Mouse (Mus musculus) thymus, postnatal 36 days (tissue): ENCODE measurements at regions not wholly inside any gene's neighbourhood (a gene's known extent, or its start where the extent isn't known, plus 50 kb on each side); places are given as distances from the start of the nearest gene placed in this dataset.

Experiments used
- DNase-seq, 2 experiments: peaks; one replicate each; pipeline ENCODE4 v3.0.0; 2022; ENCODE audit warnings: mixed read lengths in 2 of 2

DNA sequence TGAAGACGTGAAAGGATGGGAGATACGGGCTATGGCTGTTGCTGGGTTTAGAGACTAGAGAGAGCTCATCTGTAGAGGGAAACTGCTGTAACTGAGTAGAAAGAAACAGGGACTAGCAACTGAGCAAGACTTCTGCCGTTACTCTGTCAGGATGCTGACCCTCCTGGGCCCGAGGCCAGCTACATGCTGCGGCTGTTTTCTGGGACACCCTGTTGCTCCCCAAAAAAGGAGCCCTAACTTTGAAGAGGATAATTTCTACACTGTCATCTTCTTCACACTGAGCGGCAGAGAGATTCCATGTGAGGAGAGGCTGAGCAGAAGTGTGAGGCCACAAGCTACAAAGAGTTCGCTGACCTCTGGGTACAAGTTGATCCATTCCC lies 74.2 kb upstream of the Ralgps2 start:
- DNase-seq = no peak

GRCm38 (mm10) chr1:157012950-157013668 lies 73.7 kb upstream of the Ralgps2 start:
- no peak for DNase-seq

- DNase-seq = no peak
Observed at GRCm38 (mm10) chr1:157011226-157011625, 71.8 kb upstream of the Ralgps2 start.

DNA sequence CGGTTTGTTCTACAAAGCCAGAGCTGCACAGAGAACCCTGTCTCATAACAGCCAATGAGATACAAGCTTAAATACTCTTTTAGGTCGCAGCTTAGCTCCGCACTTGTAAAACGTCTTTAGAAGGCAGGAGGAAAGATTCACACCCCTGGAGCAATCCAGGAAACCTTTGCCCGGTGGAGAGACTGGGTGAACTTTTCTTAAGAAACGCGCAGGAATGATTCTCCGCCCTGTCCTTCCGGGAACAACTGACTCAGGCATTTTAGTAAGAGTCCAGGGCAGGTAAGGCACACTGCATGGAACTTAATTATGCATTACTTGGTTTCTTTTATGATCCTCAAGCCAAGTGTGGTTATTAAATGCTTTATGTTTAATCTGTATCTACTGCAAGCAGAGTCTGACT lies 70.0 kb upstream of the Ralgps2 start:
- no peak for DNase-seq

DNA sequence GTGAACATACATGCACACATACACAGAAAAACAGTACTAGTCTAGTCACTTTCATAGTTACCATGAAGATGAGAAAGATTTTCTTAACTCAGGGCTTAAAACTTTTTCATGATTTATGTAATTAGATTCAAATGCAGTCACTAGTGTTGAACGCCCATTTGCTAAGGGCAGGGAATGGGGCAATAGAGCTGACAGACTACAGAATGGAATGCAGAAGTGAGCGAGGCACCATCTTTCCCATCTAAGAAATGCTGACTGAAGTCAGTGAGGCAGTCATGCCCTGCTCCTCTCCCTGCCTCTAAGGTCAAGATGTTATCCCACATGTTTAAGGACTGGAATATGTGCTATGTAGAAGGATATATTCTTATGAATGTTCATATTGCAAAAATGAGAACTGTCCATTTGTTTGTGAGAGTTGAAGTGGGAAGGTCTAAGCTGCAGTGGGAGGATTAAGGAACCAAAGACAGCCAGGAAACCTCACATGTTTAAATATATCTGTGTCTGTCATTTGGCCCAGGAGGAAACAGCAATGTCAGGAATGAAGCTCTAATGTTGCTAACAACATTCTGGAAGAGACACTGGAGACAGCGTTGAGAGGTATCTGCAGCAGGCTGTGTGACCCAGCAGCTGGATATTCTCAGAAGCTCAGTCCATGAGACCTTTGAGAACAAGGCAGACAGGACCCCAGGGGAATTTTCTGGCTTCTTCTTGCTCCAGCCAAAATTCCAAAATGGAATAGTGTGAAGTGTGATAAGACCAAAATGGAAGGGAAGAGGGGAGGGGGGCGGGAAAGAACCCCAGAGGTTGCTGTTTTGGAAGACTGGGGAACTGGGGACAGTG lies 68.7 kb upstream of the Ralgps2 start:
- no peak for DNase-seq

DNA sequence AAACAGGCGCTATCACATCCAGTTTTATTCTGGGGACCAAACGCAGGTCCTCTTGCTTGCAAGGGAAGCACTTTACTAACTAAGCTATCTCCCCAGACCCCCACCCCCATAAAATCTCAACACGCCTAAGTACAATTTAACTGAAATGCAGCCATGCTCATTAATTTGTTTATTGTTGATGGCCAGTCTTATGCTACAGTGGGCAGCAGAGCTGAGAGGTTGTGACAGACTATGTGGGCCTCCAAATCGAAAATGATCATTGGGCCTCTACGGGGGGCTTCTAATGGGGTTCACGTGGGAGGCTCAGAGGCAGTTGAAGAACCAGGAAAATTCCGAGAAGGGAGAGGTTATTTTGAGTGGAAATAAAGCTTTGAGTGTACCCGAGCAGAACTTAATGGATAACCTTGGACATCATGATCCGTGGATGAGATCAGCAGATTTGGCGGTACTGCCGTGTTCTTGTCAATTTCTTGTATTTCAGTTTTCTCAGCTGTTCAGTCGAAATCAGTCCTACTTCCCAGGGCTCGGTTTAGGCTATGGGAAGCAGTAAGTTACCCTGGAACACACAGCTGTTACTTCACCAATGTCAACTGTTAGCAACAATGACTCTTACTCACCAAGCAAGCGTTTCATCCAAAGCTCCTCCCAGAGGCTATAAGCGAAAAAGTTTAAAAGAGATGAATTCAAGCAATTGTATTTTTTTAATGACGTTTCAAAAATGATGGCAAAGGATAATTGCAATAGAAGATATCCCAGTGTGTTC lies 65.1 kb upstream of the Ralgps2 start:
- DNase-seq = no peak

DNA sequence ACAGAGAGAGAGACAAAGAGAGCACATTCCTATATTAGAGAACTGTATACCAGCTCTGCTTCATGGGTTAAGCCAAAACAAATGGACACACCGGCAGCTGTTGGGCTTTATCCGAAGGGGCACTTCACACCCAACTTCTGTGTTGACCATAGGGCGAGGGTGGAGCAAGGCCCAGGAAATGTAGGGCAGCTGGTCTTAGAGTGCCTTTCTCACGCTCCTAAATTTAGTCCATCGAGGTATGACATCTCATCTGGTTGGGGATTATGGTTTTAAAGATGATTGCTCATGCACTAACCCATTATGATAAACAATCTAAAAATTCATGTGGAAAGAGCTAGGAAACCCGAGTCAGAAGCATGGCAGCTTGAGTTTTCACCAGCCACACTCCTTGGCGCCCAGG lies 63.6 kb upstream of the Ralgps2 start:
- DNase-seq = no peak

GRCm38 (mm10) chr1:157002258-157002657 lies 62.8 kb upstream of the Ralgps2 start:
- no peak for DNase-seq

DNA sequence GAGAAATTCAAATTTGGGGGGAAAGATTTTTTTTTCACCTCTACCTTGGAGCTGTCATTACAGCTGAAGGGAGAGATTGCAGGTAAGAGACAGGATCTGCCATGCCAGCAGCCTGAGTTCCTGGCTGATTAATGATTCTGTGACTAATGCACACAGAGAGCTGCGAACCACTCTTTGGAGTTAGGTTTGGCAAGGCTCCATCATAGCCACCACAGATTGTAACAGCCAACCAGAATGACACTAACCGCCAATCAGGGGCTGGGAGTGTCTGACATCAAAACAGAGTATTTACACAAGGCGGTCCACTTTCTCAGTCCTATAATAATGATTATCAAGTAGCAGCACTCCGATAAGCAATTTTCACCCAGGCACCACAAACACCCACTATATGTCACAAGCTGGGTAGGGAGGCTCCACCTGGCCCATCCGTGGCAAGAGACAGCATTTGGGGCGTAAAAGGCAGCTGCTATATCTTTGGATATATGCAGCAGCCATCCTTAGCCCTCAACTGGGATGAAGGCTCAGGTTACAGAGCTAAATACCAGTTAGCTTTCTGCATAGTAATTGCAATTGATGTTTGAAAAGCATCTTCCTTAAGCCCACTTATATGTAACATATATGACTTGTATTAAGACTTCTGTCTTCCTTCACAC lies 61.7 kb upstream of the Ralgps2 start:
- DNase-seq = no peak

DNA sequence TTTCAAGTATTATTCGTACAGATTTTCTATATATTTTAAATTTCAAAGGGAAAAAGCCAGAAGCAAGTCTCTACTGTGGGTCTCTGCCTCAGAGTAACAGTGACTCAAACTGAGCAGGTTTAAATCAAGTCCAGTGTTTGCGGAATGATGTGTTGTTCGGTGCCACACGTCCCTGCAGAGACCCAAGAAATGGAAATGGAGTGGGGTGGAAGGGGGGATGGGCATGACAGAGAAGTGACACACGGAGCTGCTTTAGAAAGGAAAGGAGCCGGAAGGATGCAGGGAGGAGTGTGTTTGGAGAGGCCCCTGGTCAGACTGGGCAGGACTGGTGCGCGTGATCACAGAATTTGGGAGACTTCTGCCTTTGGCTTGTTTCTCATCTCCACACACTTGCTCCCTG lies 60.5 kb upstream of the Ralgps2 start:
- DNase-seq = no peak

DNA sequence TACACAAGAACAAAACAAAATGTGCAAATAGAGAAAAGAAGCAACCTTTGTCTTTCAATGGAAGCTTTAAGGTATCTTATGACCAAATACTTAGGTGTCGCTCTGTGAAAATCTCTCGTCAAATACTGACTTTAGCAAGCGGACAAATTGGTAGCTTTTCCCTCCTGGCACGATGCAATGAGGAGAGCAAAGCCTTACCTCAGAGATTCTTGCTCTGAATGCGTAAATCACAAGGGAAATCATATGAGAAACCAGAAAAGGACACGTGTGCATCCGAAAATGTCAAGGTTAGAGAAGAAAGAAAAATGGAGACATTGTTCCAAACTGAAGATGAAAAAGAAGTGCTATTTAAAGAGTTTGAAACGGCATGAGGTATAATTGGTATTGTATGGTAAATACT lies 59.8 kb upstream of the Ralgps2 start:
- no peak for DNase-seq

DNA sequence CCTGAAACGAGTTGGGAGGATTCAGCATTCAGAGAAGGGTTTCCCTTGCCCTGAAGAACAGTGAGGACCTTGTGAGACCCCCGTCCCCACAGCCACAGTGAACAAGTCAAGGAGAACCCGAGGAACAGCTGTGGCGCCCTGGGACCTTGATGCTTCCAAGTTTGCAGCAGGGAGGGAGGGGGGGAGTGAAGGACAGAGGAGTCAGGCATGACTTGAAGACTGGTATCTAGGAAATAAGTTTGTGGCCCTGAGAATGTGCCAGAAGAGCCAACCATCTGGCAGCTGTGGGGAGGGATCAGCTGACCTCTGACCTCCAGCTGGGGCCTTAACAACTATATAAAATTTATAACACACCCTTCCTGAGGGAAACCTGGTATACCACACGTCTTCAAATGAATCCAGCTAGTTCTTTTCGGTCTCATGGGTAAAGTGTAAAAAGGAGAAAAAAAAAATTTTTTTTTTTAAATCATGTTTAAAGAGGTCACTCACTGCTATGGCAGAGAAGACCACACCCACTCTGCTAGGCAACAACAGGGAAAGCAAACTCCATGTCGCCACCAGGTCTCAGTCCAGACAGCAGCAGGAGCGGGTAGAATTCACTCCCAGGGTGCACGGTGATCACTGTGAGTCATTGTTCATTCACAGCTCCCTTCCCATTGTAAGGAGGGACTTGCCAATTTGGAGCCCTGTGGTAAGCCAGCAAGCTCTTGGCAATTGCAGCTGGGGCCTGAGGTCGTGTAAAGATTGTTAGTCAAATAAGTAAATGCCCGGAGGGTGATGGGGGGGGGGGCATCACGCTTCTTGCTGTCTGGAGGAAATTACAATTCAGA lies 58.3 kb upstream of the Ralgps2 start:
- no peak for DNase-seq

DNA sequence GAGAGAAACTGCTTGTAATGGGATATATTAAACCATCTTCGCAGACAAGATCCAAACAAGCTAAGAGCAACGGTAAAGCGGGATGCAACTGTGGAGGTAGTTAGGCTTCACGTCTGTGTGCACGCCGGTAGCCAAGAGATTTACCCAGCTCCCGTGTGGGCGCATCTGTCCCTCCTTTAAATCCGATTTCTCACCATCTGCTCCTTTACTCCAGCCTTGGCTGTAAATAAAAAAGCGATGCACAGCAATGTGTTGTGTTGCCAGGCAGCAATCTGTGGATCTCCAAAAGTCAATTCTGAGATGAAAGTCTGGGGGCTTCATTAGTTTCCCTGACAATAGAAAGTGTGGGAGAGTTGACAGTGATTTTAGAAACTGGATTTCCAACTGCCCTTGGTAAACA lies 57.6 kb upstream of the Ralgps2 start:
- DNase-seq = no peak

GRCm38 (mm10) chr1:156996084-156996880 lies 56.9 kb upstream of the Ralgps2 start:
- DNase-seq = no peak

GRCm38 (mm10) chr1:156995180-156995951 lies 55.9 kb upstream of the Ralgps2 start:
- no peak for DNase-seq

- no peak for DNase-seq
Observed at GRCm38 (mm10) chr1:156994644-156995016, 55.2 kb upstream of the Ralgps2 start.

DNA sequence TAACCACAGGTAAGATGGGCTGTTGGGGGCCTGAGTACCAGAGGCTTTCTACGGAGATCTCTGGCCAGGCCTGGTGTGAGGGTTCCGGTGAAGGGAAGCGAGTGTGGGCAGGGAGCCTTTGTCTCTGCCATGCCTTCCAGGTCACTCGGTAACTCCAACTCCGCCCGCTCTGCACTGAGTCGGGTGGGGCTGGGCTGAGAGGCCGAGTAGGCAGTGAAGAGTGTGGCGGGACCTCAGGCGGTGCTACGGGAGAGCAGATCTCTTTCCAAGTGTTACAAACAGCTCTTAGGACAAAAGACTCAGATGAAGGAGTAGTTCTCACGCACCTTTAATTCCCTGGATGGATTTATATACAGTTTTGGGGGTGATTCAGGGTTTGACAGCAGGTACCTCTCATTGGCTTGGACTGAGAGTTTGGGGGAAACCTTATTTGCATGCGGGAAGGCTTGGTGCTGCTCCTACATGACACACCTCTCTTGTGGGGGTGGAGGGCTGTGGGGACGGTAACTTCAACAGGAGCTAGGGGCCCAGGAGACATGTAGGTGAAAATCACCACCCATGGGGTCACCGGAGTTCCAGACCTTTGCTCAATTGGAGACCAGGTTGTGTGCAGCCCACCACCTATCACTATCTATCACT lies 54.7 kb upstream of the Ralgps2 start:
- DNase-seq = no peak

DNA sequence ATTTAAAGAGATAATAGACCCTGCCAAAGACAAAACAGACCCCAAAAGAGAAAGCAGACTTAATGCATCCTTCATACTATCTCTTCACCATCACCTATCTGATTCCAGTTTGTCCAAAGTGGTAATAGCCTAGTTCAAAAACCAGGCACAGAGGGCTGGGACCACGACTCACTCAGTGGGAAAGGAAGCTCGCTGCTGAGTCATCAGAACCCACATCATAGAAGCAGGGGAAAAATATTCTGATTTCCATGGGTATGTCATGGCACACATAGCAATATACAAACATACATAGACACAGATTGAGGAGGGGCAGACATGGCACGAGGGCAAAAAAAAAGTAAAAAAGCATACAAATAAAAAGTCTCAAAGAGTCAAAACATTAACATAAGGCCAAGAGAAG lies 53.7 kb upstream of the Ralgps2 start:
- no peak for DNase-seq

DNA sequence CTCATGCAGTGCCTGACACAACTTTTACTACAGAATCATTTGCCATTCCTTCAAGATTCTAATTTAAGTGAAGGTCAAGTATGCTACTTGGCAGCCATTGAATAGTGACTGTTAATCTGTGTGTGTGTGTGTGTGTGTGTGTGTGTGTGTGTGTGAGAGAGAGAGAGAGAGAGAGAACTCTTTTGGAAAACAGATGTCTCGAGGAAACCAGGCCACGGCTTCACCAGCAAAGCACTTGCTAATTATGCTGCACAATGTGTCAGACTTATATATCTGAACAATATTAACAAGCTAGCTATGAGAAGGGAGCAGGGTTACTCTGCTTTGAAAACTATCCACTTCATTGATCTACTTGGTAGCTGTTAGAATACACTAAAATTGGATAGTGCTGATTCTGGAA lies 53.1 kb upstream of the Ralgps2 start:
- no peak for DNase-seq
